ENCODE assay signal across 17 mouse cellular contexts in genomic region chr12:73774793-73775385, GRCm38 (mm10).
A peak's percentile ranks its signal among the peaks of the same experiment; 100 is the strongest.
DNase-seq lines count a peak whose midpoint lies in the region; ATAC-seq and TF ChIP-seq lines count a peak whose summit lies in the region.
"Had no signal": no experiment of that assay in that cellular context is flagged by ENCODE, and none has a peak within 500 bp of the region (broad histone marks: within the 10 kb centered on the region; RNA-seq: fewer than 3 reads in every experiment).

No protein-coding gene starts in this region.

- no peaks in the 10 kb centered on the region for H3K36me3 ChIP-seq in lung, embryonic 16.5 days (ENCODE audit: control insufficient read depth, insufficient read depth, low read length)
- H3K36me3 ChIP-seq in limb, embryonic 15.5 days: no peaks in the 10 kb centered on the region
- H3K36me3 ChIP-seq in forebrain, embryonic 13.5 days (ENCODE audit: poor library complexity, severe bottlenecking): no peaks in the 10 kb centered on the region
- H3K36me3 ChIP-seq: G1E; midbrain, embryonic 15.5 days; neural tube, embryonic 12.5 days had no signal

- ATAC-seq in lung, embryonic 16.5 days (ENCODE audit: low read depth): peak; percentile 62
- peak; percentile 22 for ATAC-seq in granulocyte monocyte progenitor cell, adult 5-6 weeks (replicated peaks; ENCODE audit: poor library complexity, severe bottlenecking)
- peak; percentile 68 for ATAC-seq in limb, embryonic 15.5 days (ENCODE audit: insufficient number of reproducible peaks, low FRiP score, low TSS enrichment, low read depth)
- ATAC-seq in forebrain, embryonic 13.5 days: no peak
- ATAC-seq: inflammation-experienced regulatory T-cells, adult 6 months; midbrain, embryonic 15.5 days had no signal

- no peaks in the 10 kb centered on the region for H3K9me3 ChIP-seq in lung, embryonic 16.5 days (ENCODE audit: control insufficient read depth, low read length)
- H3K9me3 ChIP-seq in limb, embryonic 15.5 days: no peaks in the 10 kb centered on the region
- no peaks in the 10 kb centered on the region for H3K9me3 ChIP-seq in forebrain, embryonic 13.5 days (replicated peaks)
- H3K9me3 ChIP-seq: midbrain, embryonic 15.5 days; neural tube, embryonic 12.5 days had no signal

- TF ChIP-seq POLR2A in lung, adult 2 months (IDR thresholded peaks at IDR 0.05; ENCODE audit: borderline replicate concordance, extremely low read depth, low read depth, low read length): no peak

- TF ChIP-seq CTCF in lung, adult 2 months (IDR thresholded peaks at IDR 0.05; ENCODE audit: insufficient read depth, low read length): no peak

- H3K27me3 ChIP-seq in lung, embryonic 16.5 days (ENCODE audit: control insufficient read depth, insufficient read depth, low read depth, low read length): no peaks in the 10 kb centered on the region
- H3K27me3 ChIP-seq in limb, embryonic 15.5 days: no peaks in the 10 kb centered on the region
- no peaks in the 10 kb centered on the region for H3K27me3 ChIP-seq in forebrain, embryonic 13.5 days
- H3K27me3 ChIP-seq: midbrain, embryonic 15.5 days; neural tube, embryonic 12.5 days had no signal

- 72% methylated on average over 7 of the region's 7 CpGs for WGBS in lung, embryonic 16.5 days
- 64% methylated on average over 7 of the region's 7 CpGs for WGBS in lung, adult 2 months
- WGBS in limb, embryonic 15.5 days: 60% methylated on average over 7 of the region's 7 CpGs
- 86% methylated on average over 7 of the region's 7 CpGs for WGBS in forebrain, embryonic 13.5 days

- H3K4me3 ChIP-seq in lung, embryonic 16.5 days (ENCODE audit: low read length): no peak overlapping the region
- H3K4me3 ChIP-seq in lung, adult 2 months (replicated peaks; ENCODE audit: extremely low read depth, low read depth, low read length): no peak overlapping the region
- H3K4me3 ChIP-seq in limb, embryonic 15.5 days: no peak overlapping the region
- no peak overlapping the region for H3K4me3 ChIP-seq in forebrain, embryonic 13.5 days
- H3K4me3 ChIP-seq: erythroblast, embryonic 14.5 days; midbrain, embryonic 15.5 days; neural tube, embryonic 12.5 days had no signal

- H3K9ac ChIP-seq in lung, embryonic 16.5 days (ENCODE audit: low read length): no peak overlapping the region
- no peak overlapping the region for H3K9ac ChIP-seq in limb, embryonic 15.5 days
- H3K9ac ChIP-seq in forebrain, embryonic 13.5 days: no peak overlapping the region
- H3K9ac ChIP-seq: midbrain, embryonic 15.5 days; neural tube, embryonic 12.5 days had no signal

- H3K27ac ChIP-seq in lung, embryonic 16.5 days (ENCODE audit: low read length): no peak overlapping the region
- peak overlapping the region; percentile 80 for H3K27ac ChIP-seq in limb, embryonic 15.5 days
- no peak overlapping the region for H3K27ac ChIP-seq in forebrain, embryonic 13.5 days
- H3K27ac ChIP-seq: midbrain, embryonic 15.5 days; neural tube, embryonic 12.5 days had no signal

- H3K4me2 ChIP-seq in lung, embryonic 16.5 days (ENCODE audit: low read depth, low read length): no peak overlapping the region
- no peak overlapping the region for H3K4me2 ChIP-seq in limb, embryonic 15.5 days
- H3K4me2 ChIP-seq in forebrain, embryonic 13.5 days: no peak overlapping the region
- H3K4me2 ChIP-seq: midbrain, embryonic 15.5 days; neural tube, embryonic 12.5 days had no signal

- H3K4me1 ChIP-seq in lung, embryonic 16.5 days (replicated peaks; ENCODE audit: control insufficient read depth, insufficient read depth, low read length): peaks cover 14% of the 10 kb centered on the region
- peaks cover 3% of the 10 kb centered on the region for H3K4me1 ChIP-seq in lung, adult 2 months (ENCODE audit: control insufficient read depth, insufficient read depth, low read length)
- peaks cover 33% of the 10 kb centered on the region for H3K4me1 ChIP-seq in limb, embryonic 15.5 days
- no peaks in the 10 kb centered on the region for H3K4me1 ChIP-seq in forebrain, embryonic 13.5 days

- peak; percentile 48 for DNase-seq in adrenal gland, postnatal 10 days
- DNase-seq in adrenal gland, adult 18-20 months (ENCODE audit: low spot score in 2 of 2): no peak
- DNase-seq in lung, adult 2 months: no peak
- DNase-seq in ovary, adult 18-20 months (ENCODE audit: low spot score): no peak
- DNase-seq: B cell, adult 2 months; cerebellum, adult 11 months; kidney, postnatal 14 days; left cerebral cortex, postnatal 4 days had no signal
